Mouse (Mus musculus) intestine, embryonic 16.5 days (tissue): ENCODE data around the gene Rbms2. TPM values are rescaled to one million over a fixed set of nuclear protein-coding genes. Genes with fewer than 3 reads are reported as not detected.
A peak's percentile ranks its signal among the peaks of the same experiment; 100 is the strongest.
"Not testable (repeated sequence)": the region's sequence is repeated elsewhere in the genome, so short reads cannot be mapped to it uniquely, and the experiment has no call there.

Experiments used
- ATAC-seq: fragments of 200-750 bp; cut with Nextera tagmentation; 2 replicates; pipeline ENCODE4 v1.8.0; 2017; ENCODE audit warnings: moderate TSS enrichment, moderate library complexity
- H3K27ac ChIP-seq: fragments of 300-500 bp; sonication (generic); 2 replicates; pipeline ENCODE4 v1.5.1; 2014; ENCODE audit warnings: mild to moderate bottlenecking, low read length
- H3K27me3 ChIP-seq: fragments of 300-500 bp; sonication (generic); replicated peaks from 2 replicates; pipeline ENCODE4 v1.6.1; 2014; ENCODE audit warnings: low read length, control low read depth, mixed read lengths; ENCODE audit not compliant: control insufficient read depth, insufficient read depth
- H3K36me3 ChIP-seq: fragments of 300-500 bp; sonication (generic); 2 replicates; pipeline ENCODE4 v1.6.1; 2014; ENCODE audit warnings: low read length, control low read depth; ENCODE audit not compliant: control insufficient read depth, insufficient read depth
- H3K4me1 ChIP-seq: fragments of 300-500 bp; sonication (generic); 2 replicates; pipeline ENCODE4 v1.6.1; 2014; ENCODE audit warnings: low read length, control low read depth, mixed read lengths; ENCODE audit not compliant: control insufficient read depth, insufficient read depth
- H3K4me2 ChIP-seq: fragments of 300-500 bp; sonication (generic); 2 replicates; pipeline ENCODE4 v1.6.1; 2014; ENCODE audit warnings: low read depth, low read length, control low read depth
- H3K4me3 ChIP-seq: fragments of 300-500 bp; sonication (generic); 2 replicates; pipeline ENCODE4 v1.5.1; 2014; ENCODE audit warnings: mild to moderate bottlenecking, low read length
- H3K9ac ChIP-seq: fragments of 300-500 bp; sonication (generic); 2 replicates; pipeline ENCODE4 v1.6.1; 2014; ENCODE audit warnings: low read depth, low read length
- H3K9me3 ChIP-seq: fragments of 300-500 bp; sonication (generic); 2 replicates; pipeline ENCODE4 v1.6.1; 2016; ENCODE audit warnings: low read length, control low read depth; ENCODE audit not compliant: control insufficient read depth
- WGBS: fragments of 180-500 bp; shearing (Covaris S2); extraction: QIAGEN DNeasy Blood & Tissue Kit; methylation state at CpG from one replicate; pipeline ENCODE4 v1.1.7; 2014; 5-methylcytosine and 5-hydroxymethylcytosine counted together
- polyA plus RNA-seq: library from polyadenylated mRNA; unstranded; fragments of >200 nt; fragmentation: Nextera tagmentation; extraction: Ambion mirVana; gene quantifications from 2 replicates; pipeline ENCODE4 v1.2.1, GENCODE M21; 2015

Rbms2 gene
- polyA plus RNA-seq, 1 experiment from 2014 or later, result 24.9 TPM

DNA sequence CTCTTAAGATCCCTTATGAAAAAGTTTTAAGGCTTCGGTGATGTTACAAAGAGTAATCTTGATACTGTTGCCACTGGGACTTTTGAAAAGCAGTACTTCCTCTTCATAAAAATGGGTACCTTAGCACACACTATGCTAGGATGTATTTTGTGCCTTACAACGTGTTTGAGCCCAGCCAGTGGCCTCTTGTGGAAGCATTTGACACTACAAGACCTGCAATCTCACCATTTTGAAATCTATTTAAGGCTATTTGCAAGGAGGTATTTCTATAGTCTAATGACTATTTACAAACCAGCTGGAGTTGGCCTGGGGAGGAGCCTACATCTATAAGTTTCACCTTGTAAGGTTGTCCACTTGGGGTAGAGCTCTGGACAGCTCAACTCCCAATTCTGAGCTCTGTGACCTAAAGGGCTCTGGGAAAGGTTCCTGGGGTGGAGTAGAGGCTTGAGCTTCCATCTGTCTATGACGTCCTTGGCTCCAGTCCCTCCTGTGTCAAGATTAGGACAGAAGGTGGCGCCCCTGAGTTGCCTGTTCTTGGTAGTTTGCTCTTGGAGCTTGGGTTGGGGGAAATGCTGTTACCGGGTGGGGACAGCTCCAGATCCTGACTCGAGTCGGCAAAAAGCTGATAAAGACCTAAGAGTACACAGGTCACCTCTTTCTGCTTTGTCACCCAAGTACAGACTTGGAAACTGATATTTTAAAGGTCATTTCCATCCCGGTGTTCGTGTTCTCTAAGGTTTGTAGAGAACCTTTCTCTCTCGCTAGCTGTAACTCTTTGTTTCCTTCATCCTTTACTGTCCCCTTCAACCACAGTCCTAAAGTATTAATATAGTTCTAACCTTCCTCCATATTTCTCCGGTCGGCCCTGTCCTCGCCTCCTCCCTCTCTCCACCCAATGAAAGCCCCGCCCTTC, 89.2 kb downstream of the Rbms2 start:
- peaks cover 28% of the 10 kb centered on the region for H3K4me1 ChIP-seq

DNA sequence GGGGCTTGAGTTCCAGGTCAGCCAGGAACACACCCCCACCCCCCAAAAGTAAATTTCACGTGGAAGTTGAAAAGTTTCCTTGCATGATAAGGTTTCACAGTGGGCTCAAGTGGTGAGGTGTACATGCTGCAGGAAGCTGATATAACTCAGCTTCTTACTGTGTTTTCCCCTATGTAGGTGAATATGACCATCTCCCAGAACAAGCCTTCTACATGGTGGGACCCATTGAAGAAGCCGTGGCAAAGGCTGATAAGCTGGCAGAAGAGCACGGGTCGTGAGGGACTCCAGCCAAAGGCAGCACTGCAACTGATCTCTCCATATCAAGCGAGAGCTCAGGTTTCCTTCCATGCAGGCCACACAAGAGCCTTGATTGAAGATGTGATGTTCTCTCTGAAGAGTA, 90.3 kb downstream of the Rbms2 start:
- no peak overlapping the region for H3K4me2 ChIP-seq
- peaks cover 30% of the 10 kb centered on the region for H3K36me3 ChIP-seq
- WGBS, result 61% methylated on average over 5 of the region's 5 CpGs
- H3K9me3 ChIP-seq, result no peaks in the 10 kb centered on the region
- H3K27me3 ChIP-seq, result no peaks in the 10 kb centered on the region
- H3K9ac ChIP-seq, result no peak overlapping the region
- ATAC-seq, result no peak
- no peak overlapping the region for H3K4me3 ChIP-seq
- peaks cover 27% of the 10 kb centered on the region for H3K4me1 ChIP-seq
- 0 out of 2 replicates have a peak overlapping the region, but pooled peaks have one; percentile 21 for H3K27ac ChIP-seq

More for the DNA sequence above, 89.2 kb downstream of the Rbms2 start:
- peak overlapping the region; percentile 97 for H3K27ac ChIP-seq
- peak overlapping the region; percentile 62 for H3K4me2 ChIP-seq
- 8% methylated on average over 14 of the region's 14 CpGs for WGBS
- 0 out of 2 replicates have a peak overlapping the region, but pooled peaks have one; percentile 24 for H3K9ac ChIP-seq
- H3K4me3 ChIP-seq, result peak overlapping the region; percentile 84
- ATAC-seq, result peak; percentile 78
- H3K27me3 ChIP-seq, result no peaks in the 10 kb centered on the region
- H3K36me3 ChIP-seq, result peaks cover 26% of the 10 kb centered on the region
- no peaks in the 10 kb centered on the region for H3K9me3 ChIP-seq

DNA sequence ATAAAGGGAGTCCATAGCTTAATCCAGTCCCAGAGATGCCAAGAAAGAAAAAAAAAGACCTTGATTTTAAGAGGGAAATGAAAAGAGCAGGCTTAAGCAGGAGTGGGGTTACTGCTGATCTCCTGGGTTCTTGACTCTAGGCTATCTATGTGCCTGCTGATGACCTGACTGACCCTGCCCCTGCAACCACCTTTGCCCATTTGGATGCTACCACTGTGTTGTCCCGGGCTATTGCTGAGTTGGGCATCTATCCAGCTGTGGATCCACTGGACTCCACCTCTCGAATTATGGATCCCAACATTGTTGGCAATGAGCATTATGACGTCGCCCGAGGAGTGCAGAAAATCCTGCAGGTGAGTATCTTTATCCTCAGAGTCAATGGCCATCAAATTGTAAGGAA, 91.9 kb downstream of the Rbms2 start:
- H3K4me3 ChIP-seq, result no peak overlapping the region
- H3K4me1 ChIP-seq, result peaks cover 15% of the 10 kb centered on the region
- H3K36me3 ChIP-seq, result peaks cover 30% of the 10 kb centered on the region
- no peak overlapping the region for H3K9ac ChIP-seq
- no peaks in the 10 kb centered on the region for H3K9me3 ChIP-seq
- 91% methylated on average over 5 of the region's 5 CpGs for WGBS
- no peak overlapping the region for H3K27ac ChIP-seq
- no peak overlapping the region for H3K4me2 ChIP-seq
- no peak for ATAC-seq
- H3K27me3 ChIP-seq, result no peaks in the 10 kb centered on the region

GRCm38 (mm10) chr10:128087216-128087615, 92.9 kb downstream of the Rbms2 start:
- H3K4me3 ChIP-seq, H3K9me3 ChIP-seq, H3K27ac ChIP-seq, ATAC-seq, H3K4me2 ChIP-seq, H3K27me3 ChIP-seq, H3K9ac ChIP-seq: not testable (repeated sequence)
- Histone ChIP-seq H3K36me3 (peaks cover 30% of the 10 kb centered on the region), H3K4me1 (peaks cover 15% of the 10 kb centered on the region)
- 82% methylated on average over 2 of the region's 2 CpGs for WGBS

GRCm38 (mm10) chr10:128086391-128086790, 93.7 kb downstream of the Rbms2 start:
- H3K27ac ChIP-seq, result no peak overlapping the region
- no peak for ATAC-seq

DNA sequence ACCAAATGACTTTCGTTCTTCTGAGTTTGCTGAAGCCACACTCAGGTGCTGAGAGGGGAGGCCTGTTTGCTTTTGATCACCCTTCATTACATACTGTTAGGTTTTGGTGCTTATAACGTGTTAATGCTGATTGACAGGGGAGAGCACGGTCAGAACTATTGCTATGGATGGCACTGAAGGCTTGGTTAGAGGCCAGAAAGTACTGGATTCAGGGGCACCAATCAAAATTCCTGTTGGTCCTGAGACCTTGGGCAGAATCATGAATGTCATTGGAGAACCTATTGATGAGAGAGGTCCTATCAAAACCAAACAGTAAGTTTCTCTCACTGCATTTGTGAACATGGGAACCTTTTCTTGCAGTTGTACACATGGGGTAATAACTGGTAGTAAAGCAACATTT, 95.9 kb downstream of the Rbms2 start:
- H3K9ac ChIP-seq, result peak overlapping the region; percentile 82
- peak overlapping the region; percentile 72 for H3K27ac ChIP-seq
- no peaks in the 10 kb centered on the region for H3K9me3 ChIP-seq
- no peaks in the 10 kb centered on the region for H3K27me3 ChIP-seq
- H3K36me3 ChIP-seq, result peaks cover 24% of the 10 kb centered on the region
- peaks cover 8% of the 10 kb centered on the region for H3K4me1 ChIP-seq
- no peak for ATAC-seq
- peak overlapping the region; percentile 81 for H3K4me3 ChIP-seq
- 3% methylated on average over 3 of the region's 3 CpGs for WGBS
- H3K4me2 ChIP-seq, result peak overlapping the region; percentile 75

More at GRCm38 (mm10) chr10:128086391-128086790, 93.7 kb downstream of the Rbms2 start:
- H3K4me1 ChIP-seq, result peaks cover 12% of the 10 kb centered on the region
- WGBS, result 76% methylated on average over 6 of the region's 6 CpGs
- peaks cover 30% of the 10 kb centered on the region for H3K36me3 ChIP-seq
- H3K27me3 ChIP-seq, result no peaks in the 10 kb centered on the region
- H3K4me2 ChIP-seq, result no peak overlapping the region
- no peak overlapping the region for H3K4me3 ChIP-seq
- H3K9me3 ChIP-seq, result no peaks in the 10 kb centered on the region
- H3K9ac ChIP-seq, result no peak overlapping the region

DNA sequence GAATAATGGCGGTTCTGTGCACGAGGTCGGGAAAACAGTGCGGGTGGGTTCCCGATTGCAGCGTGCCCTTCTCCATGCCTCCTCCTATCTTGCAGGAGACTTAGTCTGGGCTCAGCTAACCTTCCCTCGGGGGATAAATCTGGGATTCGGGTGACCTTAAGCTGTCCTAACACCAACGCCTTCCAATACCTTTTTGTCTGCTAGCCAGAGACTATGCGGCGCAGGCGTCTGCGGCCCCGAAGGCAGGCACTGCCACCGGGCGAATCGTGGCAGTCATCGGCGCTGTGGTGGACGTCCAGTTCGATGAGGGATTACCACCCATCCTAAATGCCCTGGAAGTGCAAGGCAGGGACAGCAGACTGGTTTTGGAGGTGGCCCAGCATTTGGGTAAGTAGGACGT, 96.4 kb downstream of the Rbms2 start:
- peak overlapping the region; percentile 75 for H3K4me2 ChIP-seq
- no peaks in the 10 kb centered on the region for H3K27me3 ChIP-seq
- peak overlapping the region; percentile 72 for H3K27ac ChIP-seq
- H3K9ac ChIP-seq, result peak overlapping the region; percentile 82
- H3K4me3 ChIP-seq, result peak overlapping the region; percentile 81
- under 1% methylated on average over 22 of the region's 22 CpGs for WGBS
- H3K9me3 ChIP-seq, result no peaks in the 10 kb centered on the region
- peaks cover 8% of the 10 kb centered on the region for H3K4me1 ChIP-seq
- H3K36me3 ChIP-seq, result peaks cover 23% of the 10 kb centered on the region
- ATAC-seq, result no peak; the same call in 1 of the 2 replicates

GRCm38 (mm10) chr10:128082880-128083421, 97.1 kb downstream of the Rbms2 start, which contains the start of gene Atp5b:
Gene Atp5b, plus strand, starts transcription at chr10:128083273.
- H3K27me3 ChIP-seq, result no peaks in the 10 kb centered on the region
- under 1% methylated on average over 34 of the region's 34 CpGs for WGBS
- peaks cover 8% of the 10 kb centered on the region for H3K4me1 ChIP-seq
- ATAC-seq, result peak; percentile 98
- H3K36me3 ChIP-seq, result peaks cover 16% of the 10 kb centered on the region; the same call in 1 of the 2 replicates
- H3K9me3 ChIP-seq, result no peaks in the 10 kb centered on the region
- H3K27ac ChIP-seq, result peak within 1 kb of the TSS; percentile 86
- H3K4me3 ChIP-seq, result peak within 1 kb of the TSS; percentile 81
- peak within 1 kb of the TSS; percentile 82 for H3K9ac ChIP-seq
- H3K4me2 ChIP-seq, result peak within 1 kb of the TSS; percentile 79

- ATAC-seq, result no peak
- peak overlapping the region; percentile 81 for H3K4me3 ChIP-seq
- 9% methylated on average over 9 of the region's 9 CpGs for WGBS
Observed at GRCm38 (mm10) chr10:128082477-128082808, 97.7 kb downstream of the Rbms2 start.

More at GRCm38 (mm10) chr10:128082477-128082808, 97.7 kb downstream of the Rbms2 start:
- Histone ChIP-seq H3K27me3 (no peaks in the 10 kb centered on the region), H3K36me3 (peaks cover 11% of the 10 kb centered on the region; the same call in 1 of the 2 replicates), H3K9me3 (no peaks in the 10 kb centered on the region), H3K4me1 (peaks cover 8% of the 10 kb centered on the region), H3K4me2 (peak overlapping the region; percentile 79), H3K9ac (peak overlapping the region; percentile 79), H3K27ac (peak overlapping the region; percentile 86)
